Mouse (Mus musculus): ENCODE measurements around the gene Glra2.
"Not testable (repeated sequence)": the region's sequence is repeated elsewhere in the genome, so short reads cannot be mapped to it uniquely, and the experiment has no call there.

DNA sequence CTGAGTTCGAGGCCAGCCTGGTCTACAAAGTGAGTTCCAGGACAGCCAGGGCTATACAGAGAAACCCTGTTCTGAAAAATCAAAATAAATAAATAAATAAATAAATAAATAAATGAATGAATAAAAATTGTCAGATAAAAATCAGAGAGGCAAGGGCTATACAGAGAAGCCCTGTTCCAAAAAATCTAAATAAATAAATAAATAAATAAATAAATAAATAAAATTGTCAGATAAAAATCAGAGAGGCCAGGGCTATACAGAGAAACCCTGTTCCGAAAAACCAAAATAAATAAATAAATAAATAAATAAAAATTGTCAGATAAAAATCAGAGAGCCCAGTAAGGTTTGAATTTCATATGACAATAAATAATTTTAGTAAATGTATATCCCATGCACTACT is 144.2 kb downstream of the Glra2 start:
- TF ChIP-seq POLR2A (IDR thresholded peaks at IDR 0.05; ENCODE audit: low read depth, low read length); CTCF (IDR thresholded peaks at IDR 0.05; ENCODE audit: borderline replicate concordance, insufficient read depth, low read length): not testable (repeated sequence)
